Mouse (Mus musculus) liver, postnatal 0 days (tissue): ENCODE results near the gene Fscn3. TPM values are rescaled to one million over a fixed set of nuclear protein-coding genes. Genes with fewer than 3 reads are reported as not detected.

ENCODE experiments used
- ATAC-seq: fragments of 200-750 bp; cut with Nextera tagmentation; 2 replicates; pipeline ENCODE4 v1.8.0; 2017; ENCODE audit warnings: mild to moderate bottlenecking, moderate library complexity
- DNase-seq: peaks from one replicate; pipeline ENCODE4 v3.0.0-alpha.2; 2016
- H3K27ac ChIP-seq: fragments of 300-500 bp; sonication (generic); 2 replicates; pipeline ENCODE4 v1.5.1; 2014; ENCODE audit warnings: antibody characterized with exemption, moderate library complexity, mild to moderate bottlenecking, low read depth
- H3K27me3 ChIP-seq: fragments of 300-500 bp; sonication (generic); 2 replicates; pipeline ENCODE4 v1.6.1; 2014; ENCODE audit warnings: low read length, control low read depth, mixed read lengths; ENCODE audit not compliant: insufficient read depth
- H3K36me3 ChIP-seq: fragments of 300-500 bp; sonication (generic); replicated peaks from 2 replicates; pipeline ENCODE4 v1.6.1; 2014; ENCODE audit warnings: mild to moderate bottlenecking, control low read depth, low read length, moderate library complexity, mixed read lengths; ENCODE audit not compliant: insufficient read depth
- H3K4me1 ChIP-seq: fragments of 300-500 bp; sonication (generic); 2 replicates; pipeline ENCODE4 v1.6.1; 2014; ENCODE audit warnings: antibody characterized with exemption, mild to moderate bottlenecking, control low read depth; ENCODE audit not compliant: insufficient read depth
- H3K4me2 ChIP-seq: fragments of 300-500 bp; sonication (generic); 2 replicates; pipeline ENCODE4 v1.6.1; 2014; ENCODE audit warnings: low read depth, mild to moderate bottlenecking, low read length, moderate library complexity, mixed read lengths
- H3K4me3 ChIP-seq: fragments of 300-500 bp; sonication (generic); 2 replicates; pipeline ENCODE4 v1.5.1; 2014; ENCODE audit warnings: low read depth, low read length
- H3K9ac ChIP-seq: fragments of 300-500 bp; sonication (generic); replicated peaks from 2 replicates; pipeline ENCODE4 v1.6.1; 2014; ENCODE audit warnings: mild to moderate bottlenecking, moderate library complexity
- H3K9me3 ChIP-seq: fragments of 300-500 bp; sonication (generic); 2 replicates; pipeline ENCODE4 v1.6.1; 2016; ENCODE audit warnings: mild to moderate bottlenecking, control low read depth, low read length, mixed read lengths
- CTCF ChIP-seq: sonication (generic); IDR thresholded peaks from 2 replicates; pipeline ENCODE4 v1.5.1; 2016; ENCODE audit warnings: antibody characterized with exemption, low read depth
- EP300 ChIP-seq: IDR thresholded peaks from 2 replicates; pipeline ENCODE4 v1.6.1; 2016; ENCODE audit warnings: antibody characterized with exemption, low read depth, mild to moderate bottlenecking
- WGBS: fragments of 180-500 bp; shearing (Covaris S2); extraction: QIAGEN DNeasy Blood & Tissue Kit; methylation state at CpG from one replicate; pipeline ENCODE4 v1.1.7; 2014; ENCODE audit not compliant: insufficient replicate concordance; 5-methylcytosine and 5-hydroxymethylcytosine counted together
- polyA plus RNA-seq: library from polyadenylated mRNA; unstranded; fragments of >200 nt; fragmentation: Nextera tagmentation; extraction: Ambion mirVana; gene quantifications from 2 replicates; pipeline ENCODE4 v1.2.1, GENCODE M21; 2015

Gene Fscn3
- 0.06 and 0.11 TPM in 2 replicates for polyA plus RNA-seq

- H3K36me3 ChIP-seq = peaks cover 18% of the 10 kb centered on the region
- no peak within 1 kb of the TSS for H3K9ac ChIP-seq
- peaks cover 24% of the 10 kb centered on the region for H3K4me1 ChIP-seq
- TF ChIP-seq CTCF = no peak
- no peak for TF ChIP-seq EP300
- H3K4me3 ChIP-seq = no peak within 1 kb of the TSS
- H3K27ac ChIP-seq = no peak within 1 kb of the TSS
- H3K4me2 ChIP-seq = no peak within 1 kb of the TSS
- ATAC-seq (no peak), DNase-seq (no peak)
- H3K9me3 ChIP-seq = no peaks in the 10 kb centered on the region
- 78% methylated on average over 3 of the region's 3 CpGs for WGBS
- no peaks in the 10 kb centered on the region for H3K27me3 ChIP-seq
Measured at GRCm38 (mm10) chr6:28427096-28427839, at the start of gene Fscn3. Gene Fscn3, plus strand, starts transcription at chr6:28427789.

- ATAC-seq (no peak), DNase-seq (no peak)
- H3K4me1 ChIP-seq = no peaks in the 10 kb centered on the region
- H3K9me3 ChIP-seq = no peaks in the 10 kb centered on the region
- no peak overlapping the region for H3K4me2 ChIP-seq
- H3K36me3 ChIP-seq = no peaks in the 10 kb centered on the region
- WGBS = 29% methylated on average over 4 of the region's 4 CpGs
- no peaks in the 10 kb centered on the region for H3K27me3 ChIP-seq
- H3K27ac ChIP-seq = no peak overlapping the region
- H3K9ac ChIP-seq = no peak overlapping the region
- no peak overlapping the region for H3K4me3 ChIP-seq
- TF ChIP-seq EP300 = no peak
- peak; percentile 25; the same call in 1 of the 2 replicates for TF ChIP-seq CTCF
Measured at GRCm38 (mm10) chr6:28381983-28382382, 45.6 kb upstream of the Fscn3 start.

- no peak overlapping the region for H3K27ac ChIP-seq
- no peaks in the 10 kb centered on the region for H3K27me3 ChIP-seq
- TF ChIP-seq EP300 = no peak
- TF ChIP-seq CTCF = no peak
- no peaks in the 10 kb centered on the region for H3K36me3 ChIP-seq
- H3K4me1 ChIP-seq = no peaks in the 10 kb centered on the region
- WGBS = 68% methylated on average over 3 of the region's 3 CpGs
- no peak for DNase-seq
- ATAC-seq = no peak
- H3K4me2 ChIP-seq = no peak overlapping the region
- no peak overlapping the region for H3K9ac ChIP-seq
- H3K4me3 ChIP-seq = no peak overlapping the region
- no peaks in the 10 kb centered on the region for H3K9me3 ChIP-seq
Measured at GRCm38 (mm10) chr6:28385169-28385568, 42.4 kb upstream of the Fscn3 start.

- ATAC-seq = no peak
- Histone ChIP-seq H3K9ac (no peak overlapping the region), H3K27me3 (no peaks in the 10 kb centered on the region), H3K9me3 (no peaks in the 10 kb centered on the region), H3K27ac (no peak overlapping the region), H3K36me3 (no peaks in the 10 kb centered on the region), H3K4me1 (no peaks in the 10 kb centered on the region), H3K4me3 (no peak overlapping the region), H3K4me2 (no peak overlapping the region)
- WGBS = 75% methylated on average over 3 of the region's 3 CpGs
- no peak for DNase-seq
- TF ChIP-seq EP300 = no peak
- no peak for TF ChIP-seq CTCF
Measured at GRCm38 (mm10) chr6:28389038-28389437, 38.6 kb upstream of the Fscn3 start.

DNA sequence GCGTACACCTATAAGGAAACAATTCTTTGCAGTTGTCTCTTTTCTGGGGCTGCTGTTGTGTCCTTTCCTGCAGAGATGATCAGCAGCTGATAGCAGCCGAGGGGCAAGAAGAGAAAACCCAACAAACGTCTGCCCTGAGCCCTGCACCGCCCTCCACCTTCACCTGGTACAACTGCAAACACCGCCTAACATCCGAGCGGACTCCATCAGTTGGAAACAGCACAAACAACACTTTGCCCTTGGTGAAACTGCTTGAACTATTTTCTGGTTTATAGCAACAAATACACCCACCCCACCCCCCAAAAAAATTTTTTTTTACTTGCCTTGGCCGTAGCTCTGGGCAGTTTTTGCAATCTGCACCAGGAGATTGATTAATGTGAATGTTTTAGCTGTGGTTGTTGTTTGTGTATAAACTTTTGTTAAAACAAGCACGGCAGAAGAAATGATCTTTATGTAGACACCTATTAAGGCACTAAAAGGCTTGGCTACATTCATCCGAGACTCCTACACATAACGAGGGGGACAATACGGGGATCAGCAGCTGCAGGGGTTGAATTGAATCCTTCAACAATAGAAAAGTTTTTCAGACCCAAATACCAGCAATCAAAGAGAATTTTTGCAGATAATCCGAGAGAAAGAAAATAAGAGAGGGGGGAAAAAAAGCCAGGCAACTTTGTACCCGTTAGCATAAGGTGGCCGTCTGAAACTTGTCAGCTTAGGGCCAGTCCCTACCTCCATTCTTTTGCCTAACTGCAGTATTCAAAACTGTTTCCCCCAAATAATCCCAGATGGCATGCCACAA lies 31.3 kb upstream of the Fscn3 start:
- Histone ChIP-seq H3K36me3 (no peaks in the 10 kb centered on the region), H3K9me3 (peaks cover 4% of the 10 kb centered on the region; the same call in 1 of the 2 replicates), H3K4me2 (no peak overlapping the region), H3K4me1 (0 out of 2 replicates have a peak, but pooled peaks cover 3% of the 10 kb centered on the region), H3K9ac (no peak overlapping the region), H3K27ac (no peak overlapping the region), H3K4me3 (no peak overlapping the region), H3K27me3 (peaks cover 30% of the 10 kb centered on the region)
- ATAC-seq (no peak), DNase-seq (no peak)
- TF ChIP-seq CTCF = no peak
- no peak for TF ChIP-seq EP300
- 45% methylated on average over 15 of the region's 15 CpGs for WGBS

DNA sequence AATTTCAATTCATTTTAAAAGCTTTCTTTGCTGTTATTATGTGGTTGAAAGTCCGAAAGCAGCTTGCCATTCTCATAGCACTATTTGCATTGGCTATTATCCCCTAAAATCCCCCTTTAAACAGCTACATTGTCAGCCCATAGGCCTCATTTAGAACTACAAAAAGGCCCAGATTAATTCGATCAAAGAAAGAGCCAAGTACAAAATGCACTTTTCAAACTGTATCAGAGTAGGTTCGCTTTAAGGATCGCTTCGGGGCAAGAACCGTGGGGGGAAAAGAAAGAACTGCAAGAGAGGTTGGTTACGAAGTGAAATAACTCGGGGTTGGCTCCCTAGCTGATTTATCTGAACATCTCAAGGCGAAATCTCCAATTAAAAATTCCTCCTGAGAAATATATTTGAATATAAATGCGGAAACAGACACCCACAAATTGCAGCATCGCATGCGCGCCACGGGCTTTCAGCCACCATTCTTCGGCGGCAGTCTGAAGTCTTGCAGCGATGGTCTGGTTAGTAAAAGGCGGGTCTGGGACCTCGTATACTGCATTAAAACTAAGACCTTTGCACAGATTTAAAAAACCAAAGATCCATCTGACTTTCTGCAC lies 30.6 kb upstream of the Fscn3 start:
- H3K27me3 ChIP-seq = peaks cover 30% of the 10 kb centered on the region
- H3K4me3 ChIP-seq = peak overlapping the region; percentile 47
- peak overlapping the region; percentile 73 for H3K4me2 ChIP-seq
- H3K9ac ChIP-seq = no peak overlapping the region
- TF ChIP-seq CTCF (no peak), EP300 (no peak)
- no peak overlapping the region for H3K27ac ChIP-seq
- H3K9me3 ChIP-seq = peaks cover 4% of the 10 kb centered on the region; the same call in 1 of the 2 replicates
- H3K36me3 ChIP-seq = no peaks in the 10 kb centered on the region
- 3% methylated on average over 19 of the region's 19 CpGs for WGBS
- H3K4me1 ChIP-seq = 0 out of 2 replicates have a peak, but pooled peaks cover 3% of the 10 kb centered on the region
- ATAC-seq = no peak
- DNase-seq = no peak
